Mouse (Mus musculus): ENCODE results near the gene Ggt6. TPM values are rescaled to one million over a fixed set of nuclear protein-coding genes. Genes with fewer than 3 reads are reported as not detected.

Ggt6 gene
- total RNA-seq (2021) (not detected), polyA plus RNA-seq (2012; rRNA removed) (0.20 TPM in 1 of 2 replicates, not detected in the other)
- long read RNA-seq, result 0 reads

DNA sequence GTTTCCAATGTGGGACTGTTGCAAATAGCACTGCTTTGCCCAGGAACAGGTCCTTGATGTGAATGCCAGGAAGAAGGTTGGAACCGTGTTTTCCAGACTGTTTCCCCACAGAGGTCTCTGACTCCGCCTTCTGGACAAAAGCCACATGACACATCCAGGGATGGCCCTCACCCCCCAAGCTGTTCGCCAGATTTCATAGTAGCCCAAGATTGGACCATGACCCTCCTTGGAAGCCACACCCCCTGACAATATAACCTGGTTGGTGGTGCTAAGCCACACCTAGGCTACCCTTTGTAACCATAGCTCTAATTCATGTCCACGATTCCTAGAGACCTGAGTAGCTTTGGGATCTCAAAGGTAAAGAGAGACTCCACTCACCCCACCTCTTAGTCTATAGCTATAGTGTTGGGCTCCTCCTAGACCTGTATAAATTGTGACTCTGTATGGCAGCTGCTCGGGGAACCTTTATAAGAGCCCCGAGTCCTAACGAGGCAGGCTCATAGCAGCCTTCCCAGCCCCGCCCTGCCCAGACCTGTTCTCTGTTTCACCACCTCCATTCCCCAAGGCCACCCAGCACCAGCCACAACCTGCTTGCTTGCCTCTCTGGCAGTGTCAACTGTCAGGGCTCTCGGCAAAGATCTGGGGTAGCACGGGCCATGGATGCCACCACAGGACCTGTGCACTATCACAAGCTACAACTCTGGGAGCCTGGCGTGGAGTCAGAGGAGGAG is at the start of gene Ggt6:
Gene Ggt6, plus strand, starts transcription at position 564 of the 731 bp plus-strand sequence.
- no peak for TF ChIP-seq POLR2A (IDR thresholded peaks at IDR 0.05; ENCODE audit: insufficient read depth, low read depth, low read length)
- TF ChIP-seq EP300 (IDR thresholded peaks at IDR 0.05; ENCODE audit: insufficient read depth, low read depth, low read length), result no peak
- peak; percentile 21; the same call in 1 of the 2 replicates for TF ChIP-seq CTCF (IDR thresholded peaks at IDR 0.05)
- DNase-seq, result peak in 1 of 2 experiments; percentile 24
- Histone ChIP-seq H3K27ac (no peak within 1 kb of the TSS), H3K4me3 (no peak within 1 kb of the TSS), H3K79me2 (replicated peaks; ENCODE audit: control insufficient read depth, insufficient read depth, low read length) (no peaks in the 10 kb centered on the region), H3K36me3 (ENCODE audit: control insufficient read depth, insufficient read depth, low read length) (no peaks in the 10 kb centered on the region), H3K9ac (ENCODE audit: low read depth, low read length) (no peak within 1 kb of the TSS), H3K27me3 (ENCODE audit: control insufficient read depth, insufficient read depth, low read length) (no peaks in the 10 kb centered on the region), H3K4me1 (ENCODE audit: control insufficient read depth, insufficient read depth, low read length) (no peaks in the 10 kb centered on the region)
- intact Hi-C loops (cut with DNase I), result no loop called here
- WGBS, result 49% methylated on average over 11 of the region's 11 CpGs

- DNase-seq, result no peak
- Histone ChIP-seq H3K27me3 (ENCODE audit: control insufficient read depth, insufficient read depth, low read length) (no peaks in the 10 kb centered on the region), H3K36me3 (ENCODE audit: control insufficient read depth, insufficient read depth, low read length) (no peaks in the 10 kb centered on the region), H3K4me1 (ENCODE audit: control insufficient read depth, insufficient read depth, low read length) (no peaks in the 10 kb centered on the region), H3K27ac (no peak overlapping the region), H3K9ac (ENCODE audit: low read depth, low read length) (no peak overlapping the region), H3K79me2 (replicated peaks; ENCODE audit: control insufficient read depth, insufficient read depth, low read length) (no peaks in the 10 kb centered on the region), H3K4me3 (no peak overlapping the region)
- TF ChIP-seq POLR2A (IDR thresholded peaks at IDR 0.05; ENCODE audit: insufficient read depth, low read depth, low read length), result no peak
- TF ChIP-seq EP300 (IDR thresholded peaks at IDR 0.05; ENCODE audit: insufficient read depth, low read depth, low read length), result no peak
- no peak for TF ChIP-seq CTCF (IDR thresholded peaks at IDR 0.05)
- 98% methylated on average over 6 of the region's 6 CpGs for WGBS
- intact Hi-C loops (cut with DNase I), result no loop called here
Measured at GRCm38 (mm10) chr11:72388113-72388529, 47.2 kb upstream of the Ggt6 start.

- no peak for DNase-seq
- Histone ChIP-seq H3K4me3 (no peak overlapping the region), H3K36me3 (ENCODE audit: control insufficient read depth, insufficient read depth, low read length) (no peaks in the 10 kb centered on the region), H3K4me1 (ENCODE audit: control insufficient read depth, insufficient read depth, low read length) (peaks cover 4% of the 10 kb centered on the region), H3K27ac (no peak overlapping the region), H3K9ac (ENCODE audit: low read depth, low read length) (no peak overlapping the region), H3K27me3 (ENCODE audit: control insufficient read depth, insufficient read depth, low read length) (no peaks in the 10 kb centered on the region), H3K79me2 (replicated peaks; ENCODE audit: control insufficient read depth, insufficient read depth, low read length) (no peaks in the 10 kb centered on the region)
- intact Hi-C loops (cut with DNase I), result no loop called here
- 76% methylated on average over 7 of the region's 7 CpGs for WGBS
- TF ChIP-seq CTCF (IDR thresholded peaks at IDR 0.05) (no peak), POLR2A (IDR thresholded peaks at IDR 0.05; ENCODE audit: insufficient read depth, low read depth, low read length) (no peak), EP300 (IDR thresholded peaks at IDR 0.05; ENCODE audit: insufficient read depth, low read depth, low read length) (no peak)
Measured at GRCm38 (mm10) chr11:72389407-72390142, 45.8 kb upstream of the Ggt6 start.

GRCm38 (mm10) chr11:72391181-72391580 is 44.1 kb upstream of the Ggt6 start:
- DNase-seq, result no peak
- Histone ChIP-seq H3K4me1 (ENCODE audit: control insufficient read depth, insufficient read depth, low read length) (peaks cover 14% of the 10 kb centered on the region), H3K27me3 (ENCODE audit: control insufficient read depth, insufficient read depth, low read length) (no peaks in the 10 kb centered on the region), H3K4me3 (no peak overlapping the region), H3K27ac (no peak overlapping the region), H3K36me3 (ENCODE audit: control insufficient read depth, insufficient read depth, low read length) (peaks cover 1% of the 10 kb centered on the region; the same call in 1 of the 2 replicates), H3K79me2 (replicated peaks; ENCODE audit: control insufficient read depth, insufficient read depth, low read length) (no peaks in the 10 kb centered on the region), H3K9ac (ENCODE audit: low read depth, low read length) (no peak overlapping the region)
- intact Hi-C loops (cut with DNase I), result no loop called here
- WGBS, result 90% methylated on average over 13 of the region's 13 CpGs
- TF ChIP-seq EP300 (IDR thresholded peaks at IDR 0.05; ENCODE audit: insufficient read depth, low read depth, low read length) (no peak), CTCF (IDR thresholded peaks at IDR 0.05) (no peak), POLR2A (IDR thresholded peaks at IDR 0.05; ENCODE audit: insufficient read depth, low read depth, low read length) (no peak)

- no peak overlapping the region for H3K9ac ChIP-seq (ENCODE audit: low read depth, low read length)
- H3K27ac ChIP-seq, result no peak overlapping the region
- TF ChIP-seq POLR2A (IDR thresholded peaks at IDR 0.05; ENCODE audit: insufficient read depth, low read depth, low read length) (no peak), CTCF (IDR thresholded peaks at IDR 0.05) (no peak), EP300 (IDR thresholded peaks at IDR 0.05; ENCODE audit: insufficient read depth, low read depth, low read length) (no peak)
- intact Hi-C loops (cut with DNase I), result no loop called here
- peaks cover 4% of the 10 kb centered on the region for H3K36me3 ChIP-seq (ENCODE audit: control insufficient read depth, insufficient read depth, low read length)
- DNase-seq, result no peak
- peaks cover 29% of the 10 kb centered on the region for H3K4me1 ChIP-seq (ENCODE audit: control insufficient read depth, insufficient read depth, low read length)
- WGBS, result 76% methylated on average over 3 of the region's 3 CpGs
- H3K27me3 ChIP-seq (ENCODE audit: control insufficient read depth, insufficient read depth, low read length), result no peaks in the 10 kb centered on the region
- H3K4me3 ChIP-seq, result no peak overlapping the region
- H3K79me2 ChIP-seq (replicated peaks; ENCODE audit: control insufficient read depth, insufficient read depth, low read length), result no peaks in the 10 kb centered on the region
Measured at GRCm38 (mm10) chr11:72393243-72393642, 42.1 kb upstream of the Ggt6 start.

DNA sequence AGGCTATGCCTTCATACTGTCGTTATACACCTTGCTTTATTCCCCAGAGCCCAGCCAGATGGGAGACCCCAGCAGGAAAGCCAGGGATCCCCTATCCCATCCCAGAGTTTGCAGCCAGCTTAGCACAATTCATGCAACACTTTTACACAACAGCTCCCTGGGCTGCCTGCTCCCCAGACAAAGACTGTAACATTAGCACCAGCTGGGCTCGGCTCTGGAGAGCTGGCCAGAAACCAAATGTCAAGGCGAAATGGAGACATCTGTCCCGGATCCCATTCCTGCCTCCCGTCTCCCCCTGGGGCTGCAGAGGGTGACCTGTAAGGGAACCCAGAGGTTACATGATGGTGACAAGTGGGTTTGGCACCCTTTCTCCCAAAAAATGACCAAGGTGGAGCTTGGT is 41.7 kb upstream of the Ggt6 start:
- no peak overlapping the region for H3K9ac ChIP-seq (ENCODE audit: low read depth, low read length)
- no peaks in the 10 kb centered on the region for H3K27me3 ChIP-seq (ENCODE audit: control insufficient read depth, insufficient read depth, low read length)
- no peak overlapping the region for H3K27ac ChIP-seq
- DNase-seq, result peak; percentile 62 to 73
- H3K4me3 ChIP-seq, result no peak overlapping the region
- WGBS, result 35% methylated on average over 5 of the region's 5 CpGs
- no peak for TF ChIP-seq EP300 (IDR thresholded peaks at IDR 0.05; ENCODE audit: insufficient read depth, low read depth, low read length)
- no peak for TF ChIP-seq POLR2A (IDR thresholded peaks at IDR 0.05; ENCODE audit: insufficient read depth, low read depth, low read length)
- TF ChIP-seq CTCF (IDR thresholded peaks at IDR 0.05), result no peak
- H3K79me2 ChIP-seq (replicated peaks; ENCODE audit: control insufficient read depth, insufficient read depth, low read length), result no peaks in the 10 kb centered on the region
- peaks cover 4% of the 10 kb centered on the region for H3K36me3 ChIP-seq (ENCODE audit: control insufficient read depth, insufficient read depth, low read length)
- H3K4me1 ChIP-seq (ENCODE audit: control insufficient read depth, insufficient read depth, low read length), result peaks cover 29% of the 10 kb centered on the region
- intact Hi-C loops (cut with DNase I), result no loop called here
